Mouse (Mus musculus): ENCODE measurements around the gene Nr4a3.

- TF ChIP-seq CTCF (IDR thresholded peaks at IDR 0.05; ENCODE audit: borderline replicate concordance, insufficient read depth, low read length): no peak
- no peak for TF ChIP-seq POLR2A (IDR thresholded peaks at IDR 0.05; ENCODE audit: low read depth, low read length)
Observed at GRCm38 (mm10) chr4:48079285-48080039, 34.5 kb downstream of the Nr4a3 start.
